Mouse (Mus musculus) heart, embryonic 15.5 days (tissue): Measurements from ENCODE around the gene Cbfa2t2. TPM values are rescaled to one million over a fixed set of nuclear protein-coding genes. Genes with fewer than 3 reads are reported as not detected.
A peak's percentile ranks its signal among the peaks of the same experiment; 100 is the strongest.

Experiments used
- ATAC-seq: fragments of 200-750 bp; cut with Nextera tagmentation; replicated peaks from 2 replicates; pipeline ENCODE4 v1.8.0; 2017; ENCODE audit warnings: low read depth, moderate TSS enrichment; ENCODE audit not compliant: insufficient number of reproducible peaks, insufficient read depth, low FRiP score
- H3K27ac ChIP-seq: fragments of 300-500 bp; sonication (generic); 2 replicates; pipeline ENCODE4 v1.5.1; 2015; ENCODE audit warnings: mild to moderate bottlenecking, inconsistent platforms
- H3K27me3 ChIP-seq: fragments of 300-500 bp; sonication (generic); 2 replicates; pipeline ENCODE4 v1.6.1; 2015; ENCODE audit warnings: inconsistent platforms
- H3K36me3 ChIP-seq: fragments of 300-500 bp; sonication (generic); 2 replicates; pipeline ENCODE4 v1.6.1; 2015; ENCODE audit warnings: mild to moderate bottlenecking, inconsistent platforms
- H3K4me1 ChIP-seq: fragments of 300-500 bp; sonication (generic); replicated peaks from 2 replicates; pipeline ENCODE4 v1.6.1; 2015; ENCODE audit warnings: inconsistent platforms
- H3K4me2 ChIP-seq: fragments of 300-500 bp; sonication (generic); 2 replicates; pipeline ENCODE4 v1.6.1; 2015; ENCODE audit warnings: inconsistent platforms, mild to moderate bottlenecking, moderate library complexity
- H3K4me3 ChIP-seq: fragments of 300-500 bp; sonication (generic); 2 replicates; pipeline ENCODE4 v1.5.1; 2015; ENCODE audit warnings: mild to moderate bottlenecking, inconsistent platforms
- H3K9ac ChIP-seq: fragments of 300-500 bp; sonication (generic); 2 replicates; pipeline ENCODE4 v1.6.1; 2015; ENCODE audit warnings: mild to moderate bottlenecking, inconsistent platforms
- H3K9me3 ChIP-seq: fragments of 300-500 bp; sonication (generic); replicated peaks from 2 replicates; pipeline ENCODE4 v1.6.1; 2016; ENCODE audit warnings: inconsistent platforms
- WGBS: fragments of 180-500 bp; shearing (Covaris S2); methylation state at CpG from one replicate; pipeline ENCODE4 v1.1.7; 2015; ENCODE audit warnings: mixed read lengths; 5-methylcytosine and 5-hydroxymethylcytosine counted together
- polyA plus RNA-seq: library from polyadenylated mRNA; unstranded; fragments of >200 nt; fragmentation: Nextera tagmentation; extraction: Ambion mirVana; gene quantifications from 2 replicates; pipeline ENCODE4 v1.2.1, GENCODE M21; 2015

The Cbfa2t2 gene
- polyA plus RNA-seq, 1 experiment from 2014 or later: 25.9 TPM

DNA sequence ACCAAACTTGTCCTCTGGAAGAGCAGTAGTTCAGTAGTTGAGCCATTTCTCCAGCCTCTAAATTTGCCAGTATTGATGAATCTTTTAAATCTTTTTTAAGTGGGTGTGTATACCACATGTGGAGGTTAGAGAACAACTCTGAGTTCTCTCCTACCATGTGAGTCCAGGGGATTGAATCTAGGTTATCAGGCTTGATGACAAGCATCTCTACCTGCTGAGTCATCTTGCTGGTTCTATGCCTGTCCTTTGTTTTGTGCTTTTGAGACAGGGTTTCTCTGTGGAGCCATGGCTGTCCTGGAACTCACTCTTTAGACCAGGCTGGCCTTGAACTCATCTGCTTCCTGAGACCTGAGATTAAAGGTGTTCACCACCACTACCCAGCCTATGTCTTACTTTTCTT is 12.4 kb downstream of the Cbfa2t2 start:
- Histone ChIP-seq H3K9ac (no peak overlapping the region), H3K27me3 (no peaks in the 10 kb centered on the region), H3K27ac (no peak overlapping the region), H3K4me3 (no peak overlapping the region), H3K4me2 (no peak overlapping the region), H3K36me3 (peaks cover 5% of the 10 kb centered on the region; the same call in 1 of the 2 replicates), H3K9me3 (no peaks in the 10 kb centered on the region), H3K4me1 (peaks cover 2% of the 10 kb centered on the region; the same call in 1 of the 2 replicates)
- ATAC-seq: no peak

DNA sequence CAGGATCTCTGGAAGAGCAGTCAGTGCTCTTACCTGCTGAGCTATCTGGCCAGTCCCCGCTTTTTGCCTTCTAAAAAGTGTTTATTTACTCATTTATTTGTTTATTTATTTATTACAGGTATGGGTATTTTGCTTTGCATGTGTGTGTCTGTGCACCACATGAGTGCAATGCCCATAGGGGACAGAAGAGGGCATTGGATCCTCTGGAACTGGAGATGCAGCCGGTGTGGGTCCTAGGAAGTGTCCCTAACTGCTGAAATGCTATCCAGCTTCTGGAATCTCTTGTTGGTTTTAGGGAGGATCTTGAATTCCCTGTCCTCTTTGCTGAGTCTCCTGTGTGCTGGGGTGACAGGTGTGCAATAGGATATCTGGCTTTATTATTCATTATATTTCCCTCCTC is 16.7 kb downstream of the Cbfa2t2 start:
- WGBS: 94% methylated on average over 2 of the region's 2 CpGs
- Histone ChIP-seq H3K27me3 (no peaks in the 10 kb centered on the region), H3K9ac (no peak overlapping the region), H3K4me1 (peaks cover 26% of the 10 kb centered on the region), H3K36me3 (peaks cover 2% of the 10 kb centered on the region; the same call in 1 of the 2 replicates), H3K27ac (no peak overlapping the region), H3K4me2 (no peak overlapping the region), H3K4me3 (no peak overlapping the region), H3K9me3 (no peaks in the 10 kb centered on the region)
- ATAC-seq: no peak

- no peak overlapping the region for H3K9ac ChIP-seq
- H3K4me1 ChIP-seq: peaks cover 26% of the 10 kb centered on the region
- H3K27ac ChIP-seq: no peak overlapping the region
- H3K36me3 ChIP-seq: no peaks in the 10 kb centered on the region
- ATAC-seq: no peak
- 44% methylated on average over 1 of the region's 1 CpGs for WGBS
- no peak overlapping the region for H3K4me2 ChIP-seq
- H3K27me3 ChIP-seq: no peaks in the 10 kb centered on the region
- no peak overlapping the region for H3K4me3 ChIP-seq
- H3K9me3 ChIP-seq: no peaks in the 10 kb centered on the region
These were observed 17.8 kb downstream of the Cbfa2t2 start for GRCm38 (mm10) chr2:154454099-154454498.

- H3K27ac ChIP-seq: peak overlapping the region; percentile 50
- no peak overlapping the region for H3K9ac ChIP-seq
- no peak overlapping the region for H3K4me2 ChIP-seq
- ATAC-seq: no peak
- H3K4me1 ChIP-seq: peaks cover 27% of the 10 kb centered on the region
- WGBS: 50% methylated on average over 3 of the region's 3 CpGs
- no peaks in the 10 kb centered on the region for H3K9me3 ChIP-seq
- no peaks in the 10 kb centered on the region for H3K27me3 ChIP-seq
- no peaks in the 10 kb centered on the region for H3K36me3 ChIP-seq
- no peak overlapping the region for H3K4me3 ChIP-seq
These were observed 18.3 kb downstream of the Cbfa2t2 start for GRCm38 (mm10) chr2:154454605-154455004.

DNA sequence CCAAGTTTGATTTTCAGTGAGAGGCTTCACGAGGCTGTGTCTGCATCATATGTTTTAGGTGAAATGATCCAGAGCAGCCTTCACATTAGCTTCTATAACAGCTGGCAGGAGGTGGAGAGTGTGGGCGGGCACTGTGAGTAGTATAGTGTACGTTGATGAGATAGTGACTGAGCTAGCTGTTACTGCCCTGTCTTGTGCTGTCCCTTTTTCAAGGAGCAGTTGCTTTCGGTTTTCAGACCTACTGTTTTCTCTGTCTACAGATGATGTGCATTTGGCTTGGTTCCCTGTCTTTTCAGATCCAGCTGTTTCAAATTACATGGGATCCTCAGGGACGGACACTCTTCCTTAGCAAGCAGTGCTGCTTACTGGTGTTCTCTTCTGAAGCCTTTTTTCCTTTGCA is 19.5 kb downstream of the Cbfa2t2 start:
- no peaks in the 10 kb centered on the region for H3K36me3 ChIP-seq
- peak overlapping the region; percentile 50 for H3K27ac ChIP-seq
- no peaks in the 10 kb centered on the region for H3K9me3 ChIP-seq
- H3K4me2 ChIP-seq: peak overlapping the region; percentile 2; the same call in 1 of the 2 replicates
- H3K4me1 ChIP-seq: peaks cover 34% of the 10 kb centered on the region
- no peak overlapping the region for H3K9ac ChIP-seq
- H3K27me3 ChIP-seq: no peaks in the 10 kb centered on the region
- peak; percentile 74; the same call in 1 of the 2 replicates for ATAC-seq
- H3K4me3 ChIP-seq: no peak overlapping the region
- WGBS: 22% methylated on average over 5 of the region's 5 CpGs

GRCm38 (mm10) chr2:154456621-154457020 is 20.3 kb downstream of the Cbfa2t2 start:
- no peaks in the 10 kb centered on the region for H3K27me3 ChIP-seq
- H3K4me2 ChIP-seq: no peak overlapping the region
- no peak overlapping the region for H3K4me3 ChIP-seq
- no peak overlapping the region for H3K9ac ChIP-seq
- H3K4me1 ChIP-seq: peaks cover 38% of the 10 kb centered on the region
- no peak overlapping the region for H3K27ac ChIP-seq
- no peaks in the 10 kb centered on the region for H3K36me3 ChIP-seq
- ATAC-seq: no peak
- H3K9me3 ChIP-seq: no peaks in the 10 kb centered on the region

GRCm38 (mm10) chr2:154459262-154459661 is 23.0 kb downstream of the Cbfa2t2 start:
- WGBS: 54% methylated on average over 2 of the region's 2 CpGs
- no peak for ATAC-seq

GRCm38 (mm10) chr2:154459851-154460250 is 23.6 kb downstream of the Cbfa2t2 start:
- no peak overlapping the region for H3K4me3 ChIP-seq
- H3K4me1 ChIP-seq: peaks cover 52% of the 10 kb centered on the region
- H3K27ac ChIP-seq: peak overlapping the region; percentile 56; the same call in 1 of the 2 replicates
- no peak overlapping the region for H3K9ac ChIP-seq
- no peak overlapping the region for H3K4me2 ChIP-seq
- peak; percentile 61; the same call in 1 of the 2 replicates for ATAC-seq
- no peaks in the 10 kb centered on the region for H3K36me3 ChIP-seq
- WGBS: 12% methylated on average over 4 of the region's 4 CpGs
- H3K27me3 ChIP-seq: no peaks in the 10 kb centered on the region
- no peaks in the 10 kb centered on the region for H3K9me3 ChIP-seq

More at GRCm38 (mm10) chr2:154459262-154459661, 23.0 kb downstream of the Cbfa2t2 start:
- H3K4me1 ChIP-seq: peaks cover 52% of the 10 kb centered on the region
- no peak overlapping the region for H3K27ac ChIP-seq
- H3K9me3 ChIP-seq: no peaks in the 10 kb centered on the region
- H3K27me3 ChIP-seq: no peaks in the 10 kb centered on the region
- no peaks in the 10 kb centered on the region for H3K36me3 ChIP-seq
- no peak overlapping the region for H3K9ac ChIP-seq
- no peak overlapping the region for H3K4me3 ChIP-seq
- H3K4me2 ChIP-seq: no peak overlapping the region

DNA sequence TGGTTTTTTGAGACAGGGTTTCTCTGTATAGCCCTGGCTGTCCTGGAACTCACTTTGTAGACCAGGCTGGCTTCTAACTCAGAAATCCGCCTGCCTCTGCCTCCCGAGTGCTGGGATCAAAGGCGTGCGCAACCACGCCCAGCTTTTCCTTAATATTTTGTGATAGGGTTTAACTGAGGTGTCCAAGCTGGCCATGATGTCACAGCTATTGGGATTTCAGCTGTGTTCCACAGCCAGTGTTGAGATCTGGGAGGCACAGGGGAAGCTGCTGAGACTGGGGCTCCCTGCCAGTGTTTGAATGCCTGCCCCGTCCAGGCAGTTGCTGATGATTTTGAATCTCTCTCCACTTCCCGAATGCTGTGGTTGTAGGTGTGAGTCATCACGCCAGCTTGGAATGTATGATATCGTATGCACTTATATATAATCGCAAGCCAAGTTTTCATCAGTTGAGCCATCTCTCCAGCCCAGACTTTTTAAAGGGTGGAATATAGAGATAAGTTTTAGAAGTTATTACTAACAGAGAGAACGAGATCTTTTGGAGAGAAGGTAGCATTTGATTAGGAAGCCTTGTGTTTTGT is 27.4 kb downstream of the Cbfa2t2 start:
- peaks cover 48% of the 10 kb centered on the region for H3K4me1 ChIP-seq
- H3K4me2 ChIP-seq: no peak overlapping the region
- no peaks in the 10 kb centered on the region for H3K36me3 ChIP-seq
- H3K27me3 ChIP-seq: no peaks in the 10 kb centered on the region
- H3K9me3 ChIP-seq: no peaks in the 10 kb centered on the region
- H3K9ac ChIP-seq: no peak overlapping the region
- ATAC-seq: no peak
- H3K27ac ChIP-seq: no peak overlapping the region; the same call in 1 of the 2 replicates
- 53% methylated on average over 11 of the region's 11 CpGs for WGBS
- H3K4me3 ChIP-seq: no peak overlapping the region

DNA sequence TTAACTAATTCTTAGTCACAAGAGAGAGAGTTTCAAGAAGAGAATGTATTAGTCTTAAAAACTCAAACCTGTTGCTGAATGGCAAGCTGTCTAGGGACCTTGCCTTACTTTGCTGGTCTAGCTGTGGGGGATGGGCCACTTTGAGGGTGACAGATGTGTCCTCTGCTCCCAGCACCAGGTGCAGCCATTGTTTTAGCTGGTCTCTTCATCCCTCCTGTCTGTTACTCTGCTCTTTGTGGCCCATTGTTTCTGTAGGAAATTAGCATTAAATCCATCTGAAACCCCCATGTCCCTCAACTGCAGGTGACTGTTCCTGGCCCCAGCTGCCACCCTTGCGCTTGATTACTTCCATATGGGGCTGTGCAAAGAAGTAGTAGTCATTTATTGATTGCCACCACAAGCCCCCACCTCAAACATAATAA is 29.6 kb downstream of the Cbfa2t2 start:
- 80% methylated on average over 1 of the region's 1 CpGs for WGBS
- no peak overlapping the region for H3K27ac ChIP-seq

GRCm38 (mm10) chr2:154467139-154467538 is 30.9 kb downstream of the Cbfa2t2 start:
- Histone ChIP-seq H3K9ac (no peak overlapping the region), H3K9me3 (no peaks in the 10 kb centered on the region), H3K27me3 (no peaks in the 10 kb centered on the region), H3K4me1 (peaks cover 38% of the 10 kb centered on the region), H3K4me3 (no peak overlapping the region), H3K4me2 (no peak overlapping the region), H3K36me3 (no peaks in the 10 kb centered on the region), H3K27ac (no peak overlapping the region)
- ATAC-seq: no peak
- 86% methylated on average over 5 of the region's 5 CpGs for WGBS

More for the DNA sequence above, 29.6 kb downstream of the Cbfa2t2 start:
- no peaks in the 10 kb centered on the region for H3K36me3 ChIP-seq
- no peaks in the 10 kb centered on the region for H3K9me3 ChIP-seq
- peaks cover 43% of the 10 kb centered on the region for H3K4me1 ChIP-seq
- no peak overlapping the region for H3K4me2 ChIP-seq
- no peak overlapping the region for H3K4me3 ChIP-seq
- H3K9ac ChIP-seq: no peak overlapping the region
- ATAC-seq: no peak
- H3K27me3 ChIP-seq: no peaks in the 10 kb centered on the region
